Mouse (Mus musculus) heart, embryonic 11.5 days (tissue): ENCODE results near the gene Lmntd2. TPM values are rescaled to one million over a fixed set of nuclear protein-coding genes. Genes with fewer than 3 reads are reported as not detected.

Experiments used
- ATAC-seq: fragments of 200-750 bp; cut with Nextera tagmentation; replicated peaks from 2 replicates; pipeline ENCODE4 v1.8.0; 2017; ENCODE audit warnings: moderate library complexity; ENCODE audit not compliant: insufficient number of reproducible peaks, low FRiP score, low TSS enrichment
- H3K27ac ChIP-seq: fragments of 300-500 bp; sonication (generic); 2 replicates; pipeline ENCODE4 v1.5.1; 2014; ENCODE audit warnings: mild to moderate bottlenecking, low read depth, low read length
- H3K27me3 ChIP-seq: fragments of 300-500 bp; sonication (generic); 2 replicates; pipeline ENCODE4 v1.6.1; 2014; ENCODE audit warnings: mild to moderate bottlenecking, low read length, mixed read lengths; ENCODE audit not compliant: control insufficient read depth, insufficient read depth
- H3K36me3 ChIP-seq: fragments of 300-500 bp; sonication (generic); 2 replicates; pipeline ENCODE4 v1.6.1; 2014; ENCODE audit warnings: mild to moderate bottlenecking, low read length, moderate library complexity, mixed read lengths; ENCODE audit not compliant: control insufficient read depth, insufficient read depth
- H3K4me1 ChIP-seq: fragments of 300-500 bp; sonication (generic); 2 replicates; pipeline ENCODE4 v1.6.1; 2014; ENCODE audit warnings: low read length; ENCODE audit not compliant: control insufficient read depth, insufficient read depth
- H3K4me2 ChIP-seq: fragments of 300-500 bp; sonication (generic); 2 replicates; pipeline ENCODE4 v1.6.1; 2014; ENCODE audit warnings: mild to moderate bottlenecking, moderate library complexity
- H3K4me3 ChIP-seq: fragments of 300-500 bp; sonication (generic); 2 replicates; pipeline ENCODE4 v1.5.1; 2014; ENCODE audit warnings: low read depth, low read length
- H3K9ac ChIP-seq: fragments of 300-500 bp; sonication (generic); 2 replicates; pipeline ENCODE4 v1.6.1; 2014; ENCODE audit warnings: mild to moderate bottlenecking, low read depth, low read length, moderate library complexity
- H3K9me3 ChIP-seq: fragments of 300-500 bp; sonication (generic); replicated peaks from 2 replicates; pipeline ENCODE4 v1.6.1; 2016; ENCODE audit warnings: low read length; ENCODE audit not compliant: control insufficient read depth
- WGBS: fragments of 180-500 bp; shearing (Covaris S2); extraction: QIAGEN DNeasy Blood & Tissue Kit; methylation state at CpG from one replicate; pipeline ENCODE4 v1.1.7; 2014; ENCODE audit not compliant: insufficient replicate concordance; 5-methylcytosine and 5-hydroxymethylcytosine counted together
- polyA plus RNA-seq: library from polyadenylated mRNA; unstranded; fragments of >200 nt; fragmentation: Nextera tagmentation; extraction: Ambion mirVana; gene quantifications from 2 replicates; pipeline ENCODE4 v1.2.1, GENCODE M21; 2014

Lmntd2 gene
- polyA plus RNA-seq, 1 experiment from 2014 or later = 0.99 TPM

GRCm38 (mm10) chr7:141218557-141219133 lies 4.8 kb upstream of the Lmntd2 start:
- Histone ChIP-seq H3K36me3 (no peaks in the 10 kb centered on the region), H3K27me3 (no peaks in the 10 kb centered on the region), H3K9me3 (no peaks in the 10 kb centered on the region), H3K4me1 (peaks cover 32% of the 10 kb centered on the region), H3K9ac (no peak overlapping the region), H3K4me3 (no peak overlapping the region), H3K27ac (no peak overlapping the region), H3K4me2 (no peak overlapping the region)
- no peak for ATAC-seq
- WGBS = 86% methylated on average over 5 of the region's 5 CpGs

- Histone ChIP-seq H3K9ac (no peak overlapping the region), H3K4me2 (no peak overlapping the region), H3K4me3 (no peak overlapping the region), H3K27me3 (no peaks in the 10 kb centered on the region), H3K4me1 (peaks cover 32% of the 10 kb centered on the region), H3K36me3 (no peaks in the 10 kb centered on the region), H3K27ac (no peak overlapping the region), H3K9me3 (no peaks in the 10 kb centered on the region)
- WGBS = 84% methylated on average over 3 of the region's 3 CpGs
- no peak for ATAC-seq
Measured at GRCm38 (mm10) chr7:141218141-141218540, 4.3 kb upstream of the Lmntd2 start.

GRCm38 (mm10) chr7:141217343-141218013 lies 3.6 kb upstream of the Lmntd2 start:
- Histone ChIP-seq H3K36me3 (no peaks in the 10 kb centered on the region), H3K9me3 (no peaks in the 10 kb centered on the region), H3K4me1 (peaks cover 28% of the 10 kb centered on the region), H3K27me3 (no peaks in the 10 kb centered on the region), H3K9ac (no peak overlapping the region), H3K4me3 (no peak overlapping the region), H3K4me2 (no peak overlapping the region), H3K27ac (no peak overlapping the region)
- WGBS = 88% methylated on average over 17 of the region's 17 CpGs
- ATAC-seq = no peak

GRCm38 (mm10) chr7:141216894-141217293 lies 3.0 kb upstream of the Lmntd2 start:
- peak overlapping the region; percentile 80 for H3K9ac ChIP-seq
- 83% methylated on average over 11 of the region's 11 CpGs for WGBS
- no peaks in the 10 kb centered on the region for H3K9me3 ChIP-seq
- no peak overlapping the region for H3K27ac ChIP-seq
- peak overlapping the region; percentile 95 for H3K4me2 ChIP-seq
- no peaks in the 10 kb centered on the region for H3K36me3 ChIP-seq
- peaks cover 22% of the 10 kb centered on the region for H3K4me1 ChIP-seq
- peak overlapping the region; percentile 76; the same call in 1 of the 2 replicates for H3K4me3 ChIP-seq
- no peaks in the 10 kb centered on the region for H3K27me3 ChIP-seq
- no peak for ATAC-seq

GRCm38 (mm10) chr7:141215880-141216733 lies 2.2 kb upstream of the Lmntd2 start:
- H3K27ac ChIP-seq = peak overlapping the region; percentile 70
- no peaks in the 10 kb centered on the region for H3K27me3 ChIP-seq
- WGBS = 2% methylated on average over 42 of the region's 42 CpGs
- no peaks in the 10 kb centered on the region for H3K36me3 ChIP-seq
- H3K4me2 ChIP-seq = peak overlapping the region; percentile 95
- H3K9ac ChIP-seq = peak overlapping the region; percentile 80
- peak; percentile 68 for ATAC-seq
- no peaks in the 10 kb centered on the region for H3K9me3 ChIP-seq
- peak overlapping the region; percentile 76 for H3K4me3 ChIP-seq
- H3K4me1 ChIP-seq = peaks cover 20% of the 10 kb centered on the region

- H3K36me3 ChIP-seq = no peaks in the 10 kb centered on the region
- peak within 1 kb of the TSS; percentile 76 for H3K4me3 ChIP-seq
- peaks cover 15% of the 10 kb centered on the region for H3K4me1 ChIP-seq
- H3K9me3 ChIP-seq = no peaks in the 10 kb centered on the region
- peak within 1 kb of the TSS; percentile 70 for H3K27ac ChIP-seq
- ATAC-seq = peak; percentile 96
- peak within 1 kb of the TSS; percentile 80 for H3K9ac ChIP-seq
- H3K4me2 ChIP-seq = peak within 1 kb of the TSS; percentile 95
- no peaks in the 10 kb centered on the region for H3K27me3 ChIP-seq
- under 1% methylated on average over 41 of the region's 41 CpGs for WGBS
Measured at GRCm38 (mm10) chr7:141215101-141215879, 1.4 kb upstream of the Lmntd2 start, which contains the start of gene Rassf7. Gene Rassf7 (plus strand): TSS chr7:141215860.

GRCm38 (mm10) chr7:141214310-141214709 lies 430 bp upstream of the Lmntd2 start:
- Histone ChIP-seq H3K9ac (no peak overlapping the region), H3K36me3 (no peaks in the 10 kb centered on the region), H3K27me3 (no peaks in the 10 kb centered on the region), H3K4me3 (no peak overlapping the region), H3K4me2 (no peak overlapping the region), H3K4me1 (peaks cover 20% of the 10 kb centered on the region), H3K27ac (no peak overlapping the region), H3K9me3 (no peaks in the 10 kb centered on the region)
- WGBS = 77% methylated on average over 3 of the region's 3 CpGs
- no peak for ATAC-seq

GRCm38 (mm10) chr7:141213133-141213532 lies 747 bp downstream of the Lmntd2 start:
- Histone ChIP-seq H3K27me3 (no peaks in the 10 kb centered on the region), H3K4me3 (no peak overlapping the region), H3K27ac (no peak overlapping the region), H3K9me3 (no peaks in the 10 kb centered on the region), H3K4me2 (no peak overlapping the region), H3K4me1 (peaks cover 20% of the 10 kb centered on the region), H3K9ac (no peak overlapping the region), H3K36me3 (no peaks in the 10 kb centered on the region)
- ATAC-seq = no peak
- 84% methylated on average over 3 of the region's 3 CpGs for WGBS
